Mouse (Mus musculus): ENCODE measurements around the gene Zfp831.

Gene Zfp831

DNA sequence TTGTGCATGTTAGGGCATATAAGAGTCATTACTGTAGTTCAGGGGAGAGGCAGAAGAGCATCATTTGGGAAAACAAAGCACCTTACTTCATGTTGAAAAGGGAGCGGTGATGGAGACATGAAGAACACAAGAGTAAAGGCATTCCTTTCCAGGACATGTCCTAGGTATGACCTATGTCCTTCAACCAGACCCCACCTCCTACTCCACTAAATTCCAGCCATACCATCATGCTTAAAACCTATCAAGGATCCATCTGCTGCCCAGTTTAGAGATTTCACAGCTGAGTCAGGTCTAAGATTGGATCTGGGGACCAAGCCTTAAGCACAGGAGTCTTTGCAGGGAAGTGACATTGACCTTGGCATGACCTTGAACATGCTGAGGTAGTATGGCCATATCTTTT lies 91.9 kb downstream of the Zfp831 start:
- no peak for DNase-seq

DNA sequence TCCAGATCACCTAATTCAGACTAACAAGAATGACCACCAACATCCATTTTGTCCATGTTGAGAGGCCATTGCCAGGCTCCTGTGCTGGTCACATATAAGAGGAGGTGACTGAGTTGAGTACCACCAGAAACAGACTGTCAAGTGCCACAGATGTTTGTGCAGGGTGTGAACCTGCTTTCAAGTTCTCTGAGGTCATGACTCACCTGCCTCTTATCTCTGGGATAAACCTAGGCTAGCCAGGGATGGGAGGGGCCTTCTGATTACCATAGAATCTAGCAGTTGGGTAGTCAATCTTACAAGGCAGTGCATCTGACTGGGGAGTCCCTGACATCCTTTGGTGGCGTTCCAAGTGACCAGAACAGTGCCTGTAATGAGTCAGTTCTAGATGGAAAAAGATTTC lies 103.8 kb downstream of the Zfp831 start:
- peak; percentile 42 for DNase-seq

DNA sequence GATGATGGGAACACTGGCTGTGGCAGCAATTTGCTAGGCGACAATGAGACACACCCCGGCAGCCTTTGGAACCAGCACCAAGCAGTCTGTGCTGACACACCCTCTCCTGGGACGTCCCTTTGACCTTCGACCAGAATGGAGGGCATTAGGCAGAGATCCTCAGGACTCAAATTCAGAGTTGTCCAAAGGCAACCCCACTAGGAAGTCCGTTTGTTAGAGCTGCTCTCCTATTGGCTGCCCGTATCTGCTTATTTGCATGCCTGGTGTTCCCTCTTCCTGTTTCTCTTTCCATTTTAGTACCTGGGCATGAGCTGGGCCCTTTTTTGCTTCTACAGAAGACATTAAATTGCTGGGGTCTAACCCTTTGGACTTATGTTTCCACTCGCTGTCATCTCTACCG lies 105.0 kb downstream of the Zfp831 start:
- no peak for DNase-seq

DNA sequence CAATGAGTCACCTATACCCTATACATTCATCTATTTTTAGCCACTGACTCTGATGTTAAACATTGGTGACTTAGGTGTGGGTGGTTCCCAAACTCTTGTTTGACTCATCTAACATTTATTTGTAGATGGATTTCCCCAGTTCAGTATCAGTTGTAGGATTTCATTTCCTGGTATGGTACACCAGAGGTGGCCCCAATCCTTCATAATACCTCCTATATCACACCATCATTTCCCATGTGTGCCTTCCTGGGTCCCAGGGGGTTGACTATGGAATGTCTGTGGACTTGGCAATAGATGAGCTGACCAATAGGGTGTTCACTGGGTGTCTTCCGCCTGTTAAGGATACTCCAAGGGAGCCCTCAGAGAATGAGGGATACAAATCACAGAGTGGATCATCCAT lies 109.9 kb downstream of the Zfp831 start:
- no peak for DNase-seq

DNA sequence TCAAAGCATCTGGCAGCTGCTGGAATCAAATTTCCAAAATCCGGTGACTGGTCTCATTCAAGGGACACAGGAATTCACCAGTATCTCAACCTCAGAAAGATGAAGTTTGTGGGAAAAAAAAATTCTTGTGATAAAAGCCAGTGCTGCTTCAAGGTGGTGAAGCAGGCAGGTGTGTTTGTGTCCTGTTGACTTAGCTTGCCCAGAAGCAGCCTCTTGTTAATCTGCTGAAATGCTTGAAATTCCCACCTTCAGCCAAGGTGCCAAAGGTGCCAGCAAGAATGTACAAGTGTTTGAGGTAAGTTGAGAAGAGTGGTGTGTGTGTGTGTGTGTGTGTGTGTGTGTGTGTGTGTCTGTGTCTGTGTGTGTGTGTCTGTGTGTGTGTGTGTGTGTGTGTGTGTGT lies 110.9 kb downstream of the Zfp831 start:
- DNase-seq, result peak; percentile 60

DNA sequence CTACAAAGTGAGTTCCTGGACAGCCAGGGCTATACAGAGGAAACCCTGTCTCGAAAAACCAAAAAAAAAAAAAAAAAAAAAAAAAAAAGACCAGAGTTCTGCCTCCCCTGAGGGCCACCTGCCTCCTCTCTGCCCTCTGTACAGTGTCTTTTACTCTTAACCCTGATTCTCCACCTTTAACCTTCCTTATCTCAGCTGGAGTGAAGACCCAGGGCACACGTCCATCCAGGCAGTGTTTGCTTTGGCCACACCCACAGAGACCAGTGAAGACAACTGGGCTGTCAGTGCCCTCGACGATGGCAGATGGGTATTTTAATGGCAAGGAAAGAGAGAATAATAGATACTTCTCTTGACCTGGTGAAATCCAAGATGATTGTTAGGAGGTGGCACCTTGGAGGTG lies 115.9 kb downstream of the Zfp831 start:
- DNase-seq, result no peak

Measured in lung, postnatal 10 days (tissue).